In genomic region chr12:4574065-4574464, GRCm38 (mm10) we compare ENCODE assay signal across 28 mouse cellular contexts. TPM values are rescaled to one million over a fixed set of nuclear protein-coding genes. Genes with fewer than 3 reads are reported as not detected.
DNase-seq lines count a peak whose midpoint lies in the region; ATAC-seq and TF ChIP-seq lines count a peak whose summit lies in the region.
"Had no signal": no experiment of that assay in that cellular context is flagged by ENCODE, and none has a peak within 500 bp of the region (broad histone marks: within the 10 kb centered on the region; RNA-seq: fewer than 3 reads in every experiment).

No protein-coding gene starts in this region.

- 0 out of 2 replicates have a peak, but pooled peaks have one; percentile 41 for ATAC-seq in intestine, postnatal 0 days
- no peak for ATAC-seq in monocyte, adult 5-6 weeks (replicated peaks; ENCODE audit: insufficient number of reproducible peaks, low FRiP score, low TSS enrichment, poor library complexity, severe bottlenecking)
- ATAC-seq in liver, embryonic 11.5 days (replicated peaks; ENCODE audit: low FRiP score), result no peak
- ATAC-seq: activated CD4-positive, CD25-positive, alpha-beta regulatory T cell, adult 4 months; CD4-positive, CD25-positive, alpha-beta regulatory T cell, adult 4 months; forebrain, embryonic 16.5 days; hindbrain, postnatal 0 days had no signal

- no peak overlapping the region for H3K27ac ChIP-seq in intestine, postnatal 0 days (ENCODE audit: low read depth, low read length)
- H3K27ac ChIP-seq in liver, embryonic 11.5 days (ENCODE audit: low read depth, low read length), result no peak overlapping the region
- H3K27ac ChIP-seq: embryonic facial prominence, embryonic 13.5 days; forebrain, embryonic 12.5 days; heart, embryonic 10.5 days; hindbrain, embryonic 12.5 days; hindbrain, postnatal 0 days had no signal

- H3K4me3 ChIP-seq in intestine, postnatal 0 days (ENCODE audit: low read depth, low read length), result no peak overlapping the region
- H3K4me3 ChIP-seq in liver, embryonic 11.5 days (ENCODE audit: low read depth, low read length), result no peak overlapping the region
- H3K4me3 ChIP-seq: embryonic facial prominence, embryonic 13.5 days; forebrain, embryonic 12.5 days; heart, embryonic 10.5 days; hindbrain, embryonic 12.5 days had no signal

- 62% methylated on average over 4 of the region's 4 CpGs for WGBS in intestine, postnatal 0 days
- WGBS in liver, embryonic 11.5 days, result 74% methylated on average over 4 of the region's 4 CpGs

- DNase-seq in adrenal gland, adult (ENCODE audit: inconsistent age in 2 of 2, low spot score in 1 of 2), result peak; percentile 39 to 55
- no peak for DNase-seq in adrenal gland, postnatal 14 days
- peak; percentile 30 for DNase-seq in 3134 (ENCODE audit: extremely low read depth, insufficient read length, low spot score)
- DNase-seq in MN1 (ENCODE audit: low spot score), result peak; percentile 14
- DNase-seq in liver, embryonic 11.5 days (ENCODE audit: low spot score), result no peak
- DNase-seq: cerebellum, adult 11-12 months; cerebellum, adult 9-10 months; cerebellum, postnatal 25 days; gastrocnemius, postnatal 10 days; heart, adult 18-20 months; heart, postnatal 10 days; heart, postnatal 4 days had no signal

- TF ChIP-seq CTCF in intestine, postnatal 0 days (IDR thresholded peaks at IDR 0.05; ENCODE audit: low read depth), result no peak

- H3K27me3 ChIP-seq in intestine, postnatal 0 days (replicated peaks; ENCODE audit: control insufficient read depth, insufficient read depth, low read length), result no peaks in the 10 kb centered on the region
- no peaks in the 10 kb centered on the region for H3K27me3 ChIP-seq in liver, embryonic 11.5 days (replicated peaks; ENCODE audit: control insufficient read depth, insufficient read depth, low read length)
- H3K27me3 ChIP-seq: embryonic facial prominence, embryonic 13.5 days; forebrain, embryonic 12.5 days; hindbrain, embryonic 12.5 days had no signal

- H3K36me3 ChIP-seq in intestine, postnatal 0 days (ENCODE audit: control insufficient read depth, insufficient read depth), result no peaks in the 10 kb centered on the region
- no peaks in the 10 kb centered on the region for H3K36me3 ChIP-seq in liver, embryonic 11.5 days (ENCODE audit: control insufficient read depth, insufficient read depth, low read length)
- H3K36me3 ChIP-seq: embryonic facial prominence, embryonic 13.5 days; forebrain, embryonic 12.5 days; G1E; heart, embryonic 10.5 days; hindbrain, embryonic 12.5 days had no signal

- no peaks in the 10 kb centered on the region for H3K9me3 ChIP-seq in intestine, postnatal 0 days (ENCODE audit: control insufficient read depth)
- H3K9me3 ChIP-seq in liver, embryonic 11.5 days (ENCODE audit: control insufficient read depth, low read length), result no peaks in the 10 kb centered on the region
- H3K9me3 ChIP-seq: embryonic facial prominence, embryonic 13.5 days; forebrain, embryonic 12.5 days; G1E; heart, embryonic 10.5 days; hindbrain, embryonic 12.5 days had no signal

- no peak overlapping the region for H3K9ac ChIP-seq in intestine, postnatal 0 days (ENCODE audit: low read depth, low read length)
- H3K9ac ChIP-seq in liver, embryonic 11.5 days (ENCODE audit: low read depth, low read length), result no peak overlapping the region
- H3K9ac ChIP-seq: embryonic facial prominence, embryonic 13.5 days; forebrain, embryonic 12.5 days; hindbrain, embryonic 12.5 days had no signal

- H3K4me2 ChIP-seq in intestine, postnatal 0 days (replicated peaks; ENCODE audit: low read depth), result no peak overlapping the region
- H3K4me2 ChIP-seq in liver, embryonic 11.5 days, result no peak overlapping the region
- H3K4me2 ChIP-seq: embryonic facial prominence, embryonic 13.5 days; forebrain, embryonic 12.5 days; hindbrain, embryonic 12.5 days had no signal

- H3K4me1 ChIP-seq in intestine, postnatal 0 days (replicated peaks; ENCODE audit: control insufficient read depth, insufficient read depth, low read length), result no peaks in the 10 kb centered on the region
- H3K4me1 ChIP-seq in liver, embryonic 11.5 days (replicated peaks; ENCODE audit: control insufficient read depth, insufficient read depth, low read length), result no peaks in the 10 kb centered on the region
- H3K4me1 ChIP-seq: embryonic facial prominence, embryonic 13.5 days; forebrain, embryonic 12.5 days; heart, embryonic 10.5 days; hindbrain, embryonic 12.5 days had no signal

RNA-seq across cellular contexts. Expression of gene Itsn2, which starts 18.4 kb away (rescaled TPM):
- 47.8 and 61.2 TPM in 2 replicates for total RNA-seq in adrenal gland, postnatal 14 days (2021)
- polyA plus RNA-seq in intestine, postnatal 0 days (2015; fragmentation: Nextera tagmentation; extraction: Ambion mirVana), result 26.1 and 27.1 TPM in 2 replicates
- total RNA-seq in monocyte, adult 5-6 weeks (2017), result 212 to 304 TPM (median 230 TPM) in 3 replicates
- polyA plus RNA-seq in liver, embryonic 11.5 days (2014; fragmentation: Nextera tagmentation; extraction: Ambion mirVana), result 43.0 and 43.7 TPM in 2 replicates

RNA-seq across cellular contexts. Expression of gene Gm3625, which starts 18.7 kb away (rescaled TPM):
- not detected in 2 replicates for total RNA-seq in adrenal gland, postnatal 14 days (2021)
- polyA plus RNA-seq in intestine, postnatal 0 days (2015; fragmentation: Nextera tagmentation; extraction: Ambion mirVana), result not detected in 2 replicates
- not detected in 3 replicates for total RNA-seq in monocyte, adult 5-6 weeks (2017)
- polyA plus RNA-seq in liver, embryonic 11.5 days (2014; fragmentation: Nextera tagmentation; extraction: Ambion mirVana), result not detected in 2 replicates
- total RNA-seq: G1E; gastrocnemius, postnatal 10 days; gastrocnemius, postnatal 4 days; heart, adult 18-20 months; heart, postnatal 10 days; heart, postnatal 4 days; hindbrain, postnatal 0 days had no signal
- polyA plus RNA-seq: activated CD4-positive, CD25-positive, alpha-beta regulatory T cell, adult 4 months; CD4-positive, CD25-positive, alpha-beta regulatory T cell, adult 4 months; cortical plate, adult 2 months; embryonic facial prominence, embryonic 13.5 days; forebrain, embryonic 12.5 days; forebrain, embryonic 16.5 days; frontal cortex, adult 2 months; G1E; heart, embryonic 10.5 days; heart, embryonic 14.5 days; hindbrain, embryonic 12.5 days; hindbrain, postnatal 0 days; intestine, embryonic 14.5 days had no signal

Comparison
In these comparisons a context has a peak if more than half of its experiments do, and no peak if none do; other contexts are left out.
1. DNase-seq: peak in adrenal gland, adult (2 of 2), 3134 (single experiment) and MN1 (single experiment); none in adrenal gland, postnatal 14 days (single experiment) and liver, embryonic 11.5 days (single experiment).